Mouse (Mus musculus) neural tube, embryonic 15.5 days (tissue): ENCODE results near the gene Focad. TPM values are rescaled to one million over a fixed set of nuclear protein-coding genes. Genes with fewer than 3 reads are reported as not detected.
A peak's percentile ranks its signal among the peaks of the same experiment; 100 is the strongest.

Source experiments
- ATAC-seq: fragments of 200-750 bp; cut with Nextera tagmentation; 2 replicates; pipeline ENCODE4 v1.8.0; 2017; ENCODE audit warnings: mild to moderate bottlenecking, moderate TSS enrichment, moderate library complexity; ENCODE audit not compliant: low FRiP score
- H3K27ac ChIP-seq: fragments of 300-500 bp; sonication (generic); replicated peaks from 2 replicates; pipeline ENCODE4 v1.5.1; 2015; ENCODE audit warnings: mild to moderate bottlenecking, inconsistent platforms
- H3K27me3 ChIP-seq: fragments of 300-500 bp; sonication (generic); replicated peaks from 2 replicates; pipeline ENCODE4 v1.6.1; 2015; ENCODE audit warnings: inconsistent platforms
- H3K36me3 ChIP-seq: fragments of 300-500 bp; sonication (generic); 2 replicates; pipeline ENCODE4 v1.6.1; 2015; ENCODE audit warnings: inconsistent platforms
- H3K4me1 ChIP-seq: fragments of 300-500 bp; sonication (generic); 2 replicates; pipeline ENCODE4 v1.6.1; 2015; ENCODE audit warnings: inconsistent platforms
- H3K4me2 ChIP-seq: fragments of 300-500 bp; sonication (generic); 2 replicates; pipeline ENCODE4 v1.6.1; 2015; ENCODE audit warnings: inconsistent platforms, mild to moderate bottlenecking, moderate library complexity
- H3K4me3 ChIP-seq: fragments of 300-500 bp; sonication (generic); replicated peaks from 2 replicates; pipeline ENCODE4 v1.5.1; 2015; ENCODE audit warnings: mild to moderate bottlenecking, inconsistent platforms
- H3K9ac ChIP-seq: fragments of 300-500 bp; sonication (generic); replicated peaks from 2 replicates; pipeline ENCODE4 v1.6.1; 2015; ENCODE audit warnings: mild to moderate bottlenecking, inconsistent platforms
- H3K9me3 ChIP-seq: fragments of 300-500 bp; sonication (generic); replicated peaks from 2 replicates; pipeline ENCODE4 v1.6.1; 2016; ENCODE audit warnings: inconsistent platforms
- WGBS: fragments of 180-500 bp; shearing (Covaris S2); methylation state at CpG from one replicate; pipeline ENCODE4 v1.1.7; 2015; ENCODE audit warnings: mixed read lengths; 5-methylcytosine and 5-hydroxymethylcytosine counted together
- polyA plus RNA-seq: library from polyadenylated mRNA; unstranded; fragments of >200 nt; fragmentation: Nextera tagmentation; extraction: Ambion mirVana; gene quantifications from 2 replicates; pipeline ENCODE4 v1.2.1, GENCODE M21; 2015

Focad gene
- polyA plus RNA-seq, 1 experiment from 2014 or later = 12.2 TPM

DNA sequence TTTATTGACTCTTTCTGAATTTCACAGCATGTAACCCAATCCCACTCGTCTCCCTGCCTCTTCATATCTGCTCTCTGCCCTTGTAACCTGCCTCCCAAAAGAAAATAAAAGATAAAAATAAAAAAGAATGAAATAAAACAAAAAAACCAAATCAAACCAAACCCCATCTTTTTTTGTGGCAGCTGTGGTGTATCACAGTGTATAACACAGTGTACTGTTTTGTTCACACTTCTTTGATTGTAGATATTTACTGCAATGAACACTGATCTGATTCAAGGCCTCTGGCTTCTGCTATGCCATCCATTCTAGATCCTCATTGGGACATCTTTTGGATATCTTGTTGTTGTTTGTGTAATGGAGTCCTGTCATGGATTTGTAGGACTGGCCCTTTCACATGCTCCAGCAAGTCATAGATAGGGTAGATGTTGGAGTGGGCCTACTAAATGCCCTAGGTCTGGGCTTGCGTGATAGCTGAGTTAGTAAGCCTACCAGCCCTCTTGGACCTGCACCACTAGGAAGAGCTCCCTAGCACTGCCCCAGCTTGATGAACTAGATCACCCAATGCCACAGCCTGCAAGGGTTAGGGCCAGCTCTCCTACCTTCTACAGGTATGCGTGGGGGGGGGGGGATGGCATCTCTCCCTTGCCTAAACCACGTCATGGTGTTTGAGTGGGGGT, 181.8 kb downstream of the Focad start:
- peaks cover 4% of the 10 kb centered on the region for H3K4me1 ChIP-seq
- 69% methylated on average over 4 of the region's 4 CpGs for WGBS
- no peak overlapping the region for H3K4me2 ChIP-seq
- no peak for ATAC-seq
- no peaks in the 10 kb centered on the region for H3K9me3 ChIP-seq
- no peaks in the 10 kb centered on the region for H3K27me3 ChIP-seq
- no peak overlapping the region for H3K27ac ChIP-seq
- no peak overlapping the region for H3K4me3 ChIP-seq
- no peaks in the 10 kb centered on the region for H3K36me3 ChIP-seq
- no peak overlapping the region for H3K9ac ChIP-seq

DNA sequence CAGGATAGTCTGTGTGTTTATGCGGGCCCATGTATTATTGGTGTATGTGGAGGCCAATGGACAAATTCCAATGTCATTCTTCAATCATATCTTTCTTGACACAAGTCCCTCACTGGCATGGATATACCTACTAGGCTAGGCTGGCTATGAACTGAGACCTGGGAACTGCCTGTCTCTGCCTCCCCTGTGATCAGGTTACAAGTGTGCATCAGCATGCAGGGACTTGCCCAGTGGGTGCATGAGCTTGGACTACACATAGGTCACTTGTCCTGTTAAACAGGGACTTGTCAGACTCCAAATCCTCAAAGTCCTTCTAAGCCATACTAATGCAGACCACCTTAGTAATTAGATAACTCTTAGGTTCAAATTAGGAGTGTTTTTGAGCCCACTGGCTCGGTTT, 184.1 kb downstream of the Focad start:
- 90% methylated on average over 2 of the region's 2 CpGs for WGBS
- H3K9ac ChIP-seq = no peak overlapping the region
- no peaks in the 10 kb centered on the region for H3K36me3 ChIP-seq
- H3K9me3 ChIP-seq = no peaks in the 10 kb centered on the region
- H3K4me2 ChIP-seq = no peak overlapping the region
- no peak for ATAC-seq
- H3K27ac ChIP-seq = no peak overlapping the region
- H3K27me3 ChIP-seq = no peaks in the 10 kb centered on the region
- H3K4me1 ChIP-seq = peaks cover 4% of the 10 kb centered on the region
- no peak overlapping the region for H3K4me3 ChIP-seq

DNA sequence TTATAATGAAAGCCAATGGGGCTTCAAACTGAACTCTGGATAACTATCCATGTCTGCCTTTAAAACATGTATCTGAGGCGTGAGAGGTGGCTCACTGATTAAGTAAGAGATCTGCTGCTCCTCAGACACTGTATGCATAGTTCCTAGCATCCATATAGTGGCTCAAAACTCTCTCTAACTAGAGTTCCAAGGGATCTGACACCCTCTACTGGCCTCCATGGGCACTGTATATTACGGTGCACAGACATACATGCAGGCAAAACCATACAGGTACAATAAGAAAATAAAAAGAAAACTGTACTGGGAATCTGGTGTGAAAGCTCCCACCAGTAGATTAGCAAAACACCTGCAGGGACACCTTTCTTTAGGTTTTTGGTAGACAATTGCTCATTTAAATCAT, 186.1 kb downstream of the Focad start:
- Histone ChIP-seq H3K4me3 (no peak overlapping the region), H3K36me3 (no peaks in the 10 kb centered on the region), H3K4me2 (no peak overlapping the region), H3K27me3 (no peaks in the 10 kb centered on the region), H3K4me1 (peaks cover 2% of the 10 kb centered on the region), H3K9ac (no peak overlapping the region), H3K27ac (no peak overlapping the region), H3K9me3 (no peaks in the 10 kb centered on the region)
- ATAC-seq = no peak
- WGBS = 98% methylated on average over 2 of the region's 2 CpGs

GRCm38 (mm10) chr4:88295537-88295936, 201.1 kb downstream of the Focad start:
- Histone ChIP-seq H3K4me1 (peaks cover 9% of the 10 kb centered on the region), H3K27ac (peak overlapping the region; percentile 56; the same call in 1 of the 2 replicates), H3K4me3 (no peak overlapping the region), H3K9ac (no peak overlapping the region), H3K9me3 (no peaks in the 10 kb centered on the region), H3K27me3 (no peaks in the 10 kb centered on the region), H3K36me3 (no peaks in the 10 kb centered on the region), H3K4me2 (no peak overlapping the region)
- WGBS = 31% methylated on average over 6 of the region's 6 CpGs
- peak; percentile 79 for ATAC-seq

DNA sequence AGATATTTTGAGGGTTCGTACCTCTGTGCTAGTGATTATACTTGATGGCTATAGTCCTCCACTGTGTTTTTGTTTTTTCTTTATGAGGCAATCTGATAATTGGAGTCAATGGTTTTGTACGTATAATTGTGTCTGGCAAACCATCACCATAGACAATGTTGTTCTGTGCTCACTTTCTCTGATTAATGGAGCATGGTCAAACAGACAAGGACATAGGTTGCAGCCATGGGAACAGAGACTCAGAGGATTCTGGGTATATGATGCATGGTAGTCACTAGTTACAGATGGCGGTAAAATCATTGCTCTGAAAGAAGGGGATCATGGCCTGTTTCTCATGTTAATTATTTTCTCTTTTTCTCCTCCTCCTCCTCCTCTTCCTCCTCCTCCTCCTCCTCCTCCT, 205.1 kb downstream of the Focad start:
- H3K9ac ChIP-seq = no peak overlapping the region
- no peak for ATAC-seq
- 36% methylated on average over 3 of the region's 3 CpGs for WGBS
- peaks cover 9% of the 10 kb centered on the region for H3K4me1 ChIP-seq
- no peak overlapping the region for H3K4me2 ChIP-seq
- H3K27me3 ChIP-seq = no peaks in the 10 kb centered on the region
- H3K9me3 ChIP-seq = no peaks in the 10 kb centered on the region
- no peak overlapping the region for H3K4me3 ChIP-seq
- no peak overlapping the region for H3K27ac ChIP-seq
- H3K36me3 ChIP-seq = no peaks in the 10 kb centered on the region

DNA sequence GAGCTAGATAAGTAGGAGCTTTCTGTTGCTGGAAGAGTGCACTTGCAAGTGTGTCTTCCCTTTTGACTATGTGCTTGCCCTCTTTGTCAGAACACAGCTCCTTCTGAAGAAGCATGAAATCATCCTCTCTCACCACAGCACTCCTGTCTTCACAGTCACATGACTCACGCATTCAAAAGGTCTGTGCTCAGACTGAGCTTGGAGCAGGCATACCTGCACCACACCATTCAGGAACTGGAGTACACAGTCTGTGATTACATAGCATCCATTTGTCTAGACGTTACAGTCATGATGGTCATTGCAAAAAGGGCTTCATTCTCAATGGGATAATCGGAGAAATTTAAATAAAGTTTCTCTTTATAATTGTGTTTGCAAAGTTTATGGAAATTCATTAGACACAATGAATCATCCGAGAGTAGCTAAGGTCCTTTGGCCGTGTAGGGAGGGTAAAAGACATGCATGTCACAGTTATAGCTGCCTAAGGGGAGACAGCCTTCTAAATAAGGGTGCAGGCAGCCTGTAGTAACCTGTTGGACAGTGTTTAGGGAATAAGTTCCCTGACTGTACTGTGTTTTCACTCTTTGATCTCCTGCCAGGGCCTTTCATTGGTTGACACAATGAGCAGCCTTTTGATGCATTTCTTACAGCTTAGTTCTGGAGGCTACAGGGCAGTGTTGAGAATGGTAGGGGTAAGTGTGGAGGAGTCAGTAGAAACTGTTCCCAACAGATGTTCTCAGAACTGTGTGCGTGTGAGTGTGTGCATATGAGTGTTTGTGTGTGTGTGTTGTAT, 206.6 kb downstream of the Focad start:
- Histone ChIP-seq H3K4me3 (no peak overlapping the region), H3K9ac (no peak overlapping the region), H3K27me3 (no peaks in the 10 kb centered on the region), H3K9me3 (no peaks in the 10 kb centered on the region), H3K36me3 (no peaks in the 10 kb centered on the region), H3K4me2 (no peak overlapping the region), H3K4me1 (peaks cover 3% of the 10 kb centered on the region), H3K27ac (no peak overlapping the region)
- no peak for ATAC-seq
- 79% methylated on average over 6 of the region's 6 CpGs for WGBS

DNA sequence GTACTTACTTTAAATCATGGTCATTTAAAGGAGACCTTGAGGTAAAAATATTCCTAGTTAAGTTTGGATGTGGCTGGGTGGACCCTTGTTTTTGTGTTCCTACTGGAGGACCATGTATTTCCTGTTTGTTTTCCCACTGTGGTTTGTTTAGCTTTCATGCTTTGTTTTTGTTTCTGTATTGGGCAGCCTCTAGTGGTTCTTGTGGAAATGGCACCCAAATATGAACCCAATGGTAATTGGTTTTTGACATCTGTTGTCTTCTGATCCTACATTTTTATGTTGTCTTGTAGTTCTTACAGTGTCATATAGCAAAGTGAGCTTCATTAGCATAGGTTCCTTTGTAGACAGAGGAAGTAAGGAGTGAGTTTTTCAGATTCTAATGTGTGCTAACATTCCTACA, 207.9 kb downstream of the Focad start:
- no peaks in the 10 kb centered on the region for H3K36me3 ChIP-seq
- peaks cover 3% of the 10 kb centered on the region for H3K4me1 ChIP-seq
- no peak overlapping the region for H3K27ac ChIP-seq
- H3K4me3 ChIP-seq = no peak overlapping the region
- H3K9me3 ChIP-seq = no peaks in the 10 kb centered on the region
- H3K4me2 ChIP-seq = no peak overlapping the region
- no peak; the same call in 1 of the 2 replicates for ATAC-seq
- no peak overlapping the region for H3K9ac ChIP-seq
- H3K27me3 ChIP-seq = no peaks in the 10 kb centered on the region

GRCm38 (mm10) chr4:88307691-88308090, 213.3 kb downstream of the Focad start:
- no peak for ATAC-seq
- Histone ChIP-seq H3K4me1 (no peaks in the 10 kb centered on the region), H3K9me3 (no peaks in the 10 kb centered on the region), H3K4me2 (no peak overlapping the region), H3K4me3 (no peak overlapping the region), H3K27ac (no peak overlapping the region), H3K27me3 (no peaks in the 10 kb centered on the region), H3K36me3 (no peaks in the 10 kb centered on the region), H3K9ac (no peak overlapping the region)
- WGBS = 97% methylated on average over 3 of the region's 3 CpGs

DNA sequence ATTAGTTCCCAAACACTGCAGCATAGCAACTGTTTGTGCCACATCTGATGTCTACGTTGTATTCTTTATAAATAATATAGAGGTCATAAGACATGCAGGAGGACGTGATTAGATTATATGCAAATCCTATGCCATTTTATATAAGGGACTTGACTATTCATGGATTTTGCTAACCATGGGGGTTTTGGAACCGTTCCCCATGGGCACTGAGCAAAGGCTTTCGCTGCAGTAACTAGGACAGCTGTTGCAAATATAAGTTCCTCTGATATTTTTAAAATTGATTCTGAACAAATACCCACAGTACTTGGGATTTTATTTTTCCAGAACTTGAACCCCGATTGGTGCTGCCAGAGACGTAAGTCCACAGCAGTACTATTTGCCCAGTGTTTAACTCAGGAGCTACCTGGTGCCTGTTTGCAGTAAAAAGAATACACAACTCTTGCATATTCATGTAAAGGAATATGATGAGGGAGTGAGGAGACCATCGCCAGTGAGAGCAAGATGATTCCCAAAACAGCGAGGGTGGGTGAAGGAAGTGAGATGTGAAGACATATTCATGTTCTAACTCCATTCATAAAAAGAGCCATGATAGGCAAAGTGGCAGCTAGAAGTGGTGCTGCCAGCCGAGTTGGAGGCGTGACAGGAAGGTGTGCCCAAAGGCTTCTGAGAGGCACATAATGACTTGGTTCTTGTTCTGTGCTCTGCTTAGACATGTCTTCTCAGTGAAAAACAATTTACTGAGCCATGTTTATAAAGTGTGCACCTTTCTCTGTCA, 214.1 kb downstream of the Focad start:
- Histone ChIP-seq H3K9ac (no peak overlapping the region), H3K9me3 (no peaks in the 10 kb centered on the region), H3K4me3 (no peak overlapping the region), H3K36me3 (no peaks in the 10 kb centered on the region), H3K27ac (no peak overlapping the region), H3K27me3 (no peaks in the 10 kb centered on the region), H3K4me2 (no peak overlapping the region), H3K4me1 (no peaks in the 10 kb centered on the region)
- WGBS = 91% methylated on average over 10 of the region's 10 CpGs
- no peak for ATAC-seq

- Histone ChIP-seq H3K9me3 (no peaks in the 10 kb centered on the region), H3K9ac (no peak overlapping the region), H3K27me3 (no peaks in the 10 kb centered on the region), H3K4me3 (no peak overlapping the region), H3K4me1 (no peaks in the 10 kb centered on the region), H3K27ac (no peak overlapping the region), H3K36me3 (no peaks in the 10 kb centered on the region), H3K4me2 (no peak overlapping the region)
- ATAC-seq = no peak
- WGBS = 50% methylated on average over 2 of the region's 2 CpGs
These were observed 215.2 kb downstream of the Focad start for GRCm38 (mm10) chr4:88309676-88310075.

GRCm38 (mm10) chr4:88314898-88315297, 220.5 kb downstream of the Focad start:
- H3K27me3 ChIP-seq = no peaks in the 10 kb centered on the region
- H3K4me2 ChIP-seq = no peak overlapping the region
- no peak overlapping the region for H3K9ac ChIP-seq
- no peak overlapping the region for H3K4me3 ChIP-seq
- no peaks in the 10 kb centered on the region for H3K36me3 ChIP-seq
- H3K4me1 ChIP-seq = no peaks in the 10 kb centered on the region
- no peak for ATAC-seq
- H3K27ac ChIP-seq = no peak overlapping the region
- WGBS = 78% methylated on average over 3 of the region's 3 CpGs
- no peaks in the 10 kb centered on the region for H3K9me3 ChIP-seq

DNA sequence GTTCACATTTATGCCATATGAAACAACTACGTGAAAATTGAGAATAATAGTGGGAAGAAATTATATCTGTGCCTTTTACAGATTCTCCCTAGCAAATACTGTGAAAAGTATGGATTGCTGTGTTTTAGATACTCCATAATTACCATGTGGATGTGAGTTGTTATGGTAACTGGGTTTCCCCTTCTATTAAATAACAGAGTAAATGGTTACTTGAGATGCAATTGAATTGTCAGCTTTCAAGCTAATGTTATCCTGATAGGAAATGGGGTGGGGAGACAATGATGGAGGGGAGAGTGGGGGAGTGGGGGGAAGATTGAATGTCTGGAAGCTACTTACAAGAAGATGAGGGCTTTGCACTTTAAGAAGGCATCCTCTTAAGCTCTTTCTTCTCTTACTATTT, 225.6 kb downstream of the Focad start:
- no peaks in the 10 kb centered on the region for H3K4me1 ChIP-seq
- no peak overlapping the region for H3K4me2 ChIP-seq
- no peak for ATAC-seq
- no peak overlapping the region for H3K4me3 ChIP-seq
- no peak overlapping the region for H3K9ac ChIP-seq
- H3K9me3 ChIP-seq = no peaks in the 10 kb centered on the region
- 88% methylated on average over 1 of the region's 1 CpGs for WGBS
- no peaks in the 10 kb centered on the region for H3K27me3 ChIP-seq
- H3K27ac ChIP-seq = no peak overlapping the region
- no peaks in the 10 kb centered on the region for H3K36me3 ChIP-seq
